Mouse (Mus musculus) layer of hippocampus, adult 18-20 months (tissue): ENCODE data around the gene Cyp4f17. TPM values are rescaled to one million over a fixed set of nuclear protein-coding genes. Genes with fewer than 3 reads are reported as not detected.
"Not testable (repeated sequence)": the region's sequence is repeated elsewhere in the genome, so short reads cannot be mapped to it uniquely, and the experiment has no call there.

Experiments used
- DNase-seq, 2 experiments: peaks; one replicate each; pipeline ENCODE4 v3.0.0; 2022; ENCODE audit warnings: low spot score in 2 of 2
- long read RNA-seq: library from polyadenylated mRNA; stranded (forward); transcript quantifications from one replicate; pipeline ENCODE4 v2.0.0, GENCODE M21; 2021
- total RNA-seq, 2 experiments: library from RNA; stranded (reverse); gene quantifications; 2 replicates each; pipeline ENCODE4 v1.2.3; 2021

Cyp4f17 gene
- total RNA-seq, result 1 to 10 TPM; 2.7 to 4.4 TPM
- long read RNA-seq, partial matches to known transcripts, result 1 of 2 reads
- long read RNA-seq, other reads (novel, unspliced or antisense), result 0 of 2 reads

GRCm38 (mm10) chr17:32505851-32506728 lies at the start of gene Cyp4f17:
Cyp4f17 (plus strand) TSS chr17:32506050.
- peak in 1 of 2 experiments; percentile 13 for DNase-seq

DNA sequence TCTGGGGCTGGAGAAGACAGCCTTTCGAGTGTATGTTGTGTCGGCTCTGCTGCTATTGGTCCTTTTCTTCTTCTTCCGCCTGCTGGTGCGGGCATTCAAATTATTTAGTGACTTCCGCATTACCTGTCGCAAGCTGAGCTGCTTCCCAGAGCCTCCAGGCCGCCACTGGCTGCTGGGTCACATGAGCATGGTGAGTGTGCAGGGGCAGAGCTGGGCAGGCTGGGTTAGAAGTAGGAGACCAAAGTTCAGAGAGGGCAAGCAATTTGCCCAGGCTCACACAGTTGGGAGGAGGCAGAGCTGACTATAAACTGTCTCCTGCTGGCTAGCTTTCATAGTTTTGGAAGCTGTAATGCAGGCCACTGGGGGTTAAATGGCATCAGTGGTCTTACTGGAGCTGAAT lies 37.4 kb upstream of the Cyp4f17 start:
- DNase-seq, result no peak

DNA sequence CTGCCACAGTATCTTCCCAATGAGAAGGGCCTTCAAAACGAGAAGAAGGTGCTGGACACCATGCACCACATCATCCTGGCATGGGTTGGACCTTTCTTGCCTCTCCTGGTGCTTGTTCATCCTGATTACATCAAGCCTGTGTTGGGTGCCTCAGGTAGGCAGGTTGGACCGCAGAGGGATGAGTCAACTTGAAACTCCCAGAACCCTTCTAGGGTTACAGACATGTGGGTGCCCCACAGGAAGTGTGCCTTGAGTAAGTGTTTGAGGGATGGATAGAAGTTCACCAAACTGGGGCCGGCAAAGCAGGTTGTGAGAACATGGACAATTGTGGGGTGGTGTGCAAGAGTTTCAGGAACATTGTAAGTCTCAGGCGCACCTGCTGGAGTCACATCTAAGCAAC lies 35.1 kb upstream of the Cyp4f17 start:
- no peak for DNase-seq

GRCm38 (mm10) chr17:32472176-32472575 lies 33.7 kb upstream of the Cyp4f17 start:
- peak; percentile 9 to 41 for DNase-seq

- no peak for DNase-seq
These were observed 30.8 kb upstream of the Cyp4f17 start for GRCm38 (mm10) chr17:32474954-32475560.

DNA sequence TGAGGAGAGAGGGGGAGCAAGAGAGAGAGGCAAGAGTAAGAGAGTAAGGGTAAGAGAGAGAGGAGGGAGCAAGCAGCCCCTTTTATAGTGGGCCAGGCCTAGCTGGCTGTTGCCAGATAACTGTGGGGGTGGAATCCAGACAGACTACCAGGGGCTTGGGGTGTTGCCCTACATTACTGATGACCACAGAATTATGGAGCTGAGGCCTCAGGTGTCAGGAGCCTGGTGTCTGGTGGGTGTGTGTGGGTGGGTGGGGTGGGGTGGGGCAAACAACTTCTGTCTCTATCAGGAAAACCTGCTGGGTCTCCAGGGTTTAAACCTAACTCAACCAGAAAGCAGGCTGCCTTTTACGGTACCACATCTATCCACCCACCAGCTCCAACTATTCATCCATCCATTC lies 28.6 kb upstream of the Cyp4f17 start:
- no peak for DNase-seq

DNA sequence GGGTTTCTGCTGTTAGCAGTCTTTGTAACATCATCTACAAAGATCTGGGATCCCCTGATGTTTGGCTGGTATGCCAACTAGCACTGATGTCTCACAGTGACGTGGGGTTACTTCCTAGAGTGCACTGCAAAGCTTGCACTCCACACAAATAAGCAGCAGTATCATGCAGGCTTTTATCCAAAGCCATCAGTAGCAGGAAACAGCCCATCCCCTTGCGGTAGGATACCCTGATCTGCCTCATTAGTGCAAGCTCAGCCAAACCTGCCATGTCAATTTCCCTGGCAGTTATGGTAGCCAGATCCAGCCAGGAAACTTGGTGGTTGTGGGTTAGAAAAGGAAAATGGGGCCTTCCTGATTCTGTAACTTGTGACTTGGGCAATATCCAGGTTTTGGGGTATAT lies 27.1 kb upstream of the Cyp4f17 start:
- DNase-seq, result no peak

- no peak for DNase-seq
These were observed 26.0 kb upstream of the Cyp4f17 start for GRCm38 (mm10) chr17:32479554-32480506.

- DNase-seq, result no peak
These were observed 24.1 kb upstream of the Cyp4f17 start for GRCm38 (mm10) chr17:32481766-32482165.

DNA sequence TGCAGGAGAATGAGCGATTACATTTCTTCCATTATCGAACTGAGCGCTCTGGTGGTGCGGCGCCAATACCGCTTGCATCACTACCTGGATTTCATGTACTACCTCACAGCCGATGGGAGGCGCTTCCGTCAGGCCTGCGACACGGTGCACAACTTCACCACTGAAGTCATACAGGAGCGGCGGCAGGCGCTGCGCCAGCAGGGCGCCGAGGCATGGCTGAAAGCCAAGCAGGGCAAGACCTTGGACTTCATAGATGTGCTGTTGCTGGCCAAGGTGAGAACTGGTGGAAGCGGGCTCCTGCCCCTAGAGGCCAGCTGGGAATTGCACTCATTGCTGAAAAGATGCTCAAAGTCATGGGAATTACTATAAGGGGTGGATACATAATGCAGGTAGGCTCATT lies 22.6 kb upstream of the Cyp4f17 start:
- DNase-seq, result peak; percentile 39 to 63

DNA sequence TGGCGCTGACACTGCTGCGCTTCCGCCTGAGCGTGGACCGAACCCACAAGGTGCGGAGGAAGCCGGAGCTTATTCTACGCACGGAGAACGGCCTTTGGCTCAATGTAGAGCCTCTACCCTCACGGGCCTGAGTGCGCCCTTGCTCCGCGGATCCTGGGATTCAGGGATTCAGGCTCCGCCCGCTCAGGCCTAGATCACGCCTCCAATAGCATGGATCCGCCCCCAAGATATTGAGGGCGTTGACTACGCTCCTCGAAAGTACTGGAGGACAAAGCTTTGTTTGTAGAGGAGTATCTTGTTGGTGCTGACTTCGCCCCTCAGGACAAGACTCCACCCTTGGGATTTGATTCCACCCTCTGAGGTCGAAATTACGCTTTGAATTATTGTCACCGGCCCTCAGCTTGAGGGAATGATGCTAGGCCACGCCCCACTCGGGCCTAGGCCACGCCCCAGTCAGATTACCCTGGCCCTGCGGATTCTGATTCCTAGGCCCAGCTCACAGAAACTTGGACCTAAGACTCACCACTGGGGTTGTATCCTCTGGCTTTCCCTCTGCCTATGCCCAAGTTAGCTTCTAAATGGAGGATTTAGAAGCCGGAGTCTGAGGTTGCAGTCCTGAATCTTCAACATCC lies 13.4 kb upstream of the Cyp4f17 start:
- peak in 1 of 2 experiments; percentile 16 for DNase-seq

DNA sequence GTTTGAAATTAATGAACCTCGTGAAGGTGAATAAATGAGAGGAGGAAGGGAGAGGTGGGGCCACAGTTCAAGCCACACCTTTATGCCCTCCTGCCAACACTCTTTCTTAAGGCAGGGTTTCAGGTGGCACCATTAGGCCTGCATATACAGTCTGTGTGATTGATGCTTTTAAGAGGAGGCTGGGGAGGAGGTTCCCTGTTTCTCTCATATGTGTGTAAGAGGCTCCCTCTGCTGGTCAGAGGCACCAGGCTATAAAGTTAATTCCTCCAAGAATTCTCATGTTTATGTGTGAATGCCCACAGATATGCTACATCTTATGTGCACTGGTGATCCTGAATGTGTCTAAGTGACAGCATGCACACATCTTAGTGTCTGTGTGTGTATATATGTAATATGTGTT lies 11.2 kb upstream of the Cyp4f17 start:
- peak; percentile 64 to 86 for DNase-seq

DNA sequence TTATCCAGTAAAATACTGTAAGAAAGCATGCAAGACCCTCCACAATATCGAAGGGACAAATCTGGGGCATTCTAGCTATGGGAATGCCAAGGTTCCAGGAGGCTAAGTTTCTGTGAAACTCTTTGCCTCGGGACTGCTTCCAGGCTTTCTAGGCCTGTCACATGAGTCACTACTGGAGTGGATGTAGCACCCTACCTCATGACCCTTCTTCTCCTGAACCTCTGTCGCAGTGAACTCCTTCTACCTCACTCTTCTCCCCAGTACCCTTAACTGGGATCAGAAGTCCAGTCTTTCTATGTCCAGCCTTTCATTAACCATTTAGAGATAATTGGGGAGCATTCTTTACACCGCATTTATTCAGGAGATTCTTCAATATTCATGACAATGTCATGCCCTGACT lies 5.3 kb upstream of the Cyp4f17 start:
- DNase-seq, result not testable (repeated sequence)

GRCm38 (mm10) chr17:32501051-32501450 lies 4.8 kb upstream of the Cyp4f17 start:
- no peak for DNase-seq

DNA sequence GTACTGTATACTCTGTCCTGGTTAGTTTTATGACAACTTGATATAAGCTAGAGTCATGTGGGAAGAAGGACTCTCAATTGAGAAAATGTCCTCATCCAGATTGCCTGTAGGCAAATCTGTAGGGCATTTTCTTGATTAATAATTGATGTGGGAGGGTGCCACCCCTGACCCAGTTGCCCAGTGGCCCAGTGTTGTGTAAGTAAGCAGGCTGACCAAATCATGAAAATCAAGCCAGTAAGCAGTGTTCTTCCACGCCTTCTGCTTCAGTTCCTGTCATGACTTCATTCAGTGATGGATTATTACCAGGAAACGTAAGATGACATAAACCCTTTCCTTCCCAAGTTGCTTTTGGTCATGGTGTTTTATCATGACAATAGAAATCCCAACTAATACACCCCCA lies 2.7 kb upstream of the Cyp4f17 start:
- no peak for DNase-seq

GRCm38 (mm10) chr17:32506729-32507245 lies 937 bp downstream of the Cyp4f17 start:
- DNase-seq, result no peak

DNA sequence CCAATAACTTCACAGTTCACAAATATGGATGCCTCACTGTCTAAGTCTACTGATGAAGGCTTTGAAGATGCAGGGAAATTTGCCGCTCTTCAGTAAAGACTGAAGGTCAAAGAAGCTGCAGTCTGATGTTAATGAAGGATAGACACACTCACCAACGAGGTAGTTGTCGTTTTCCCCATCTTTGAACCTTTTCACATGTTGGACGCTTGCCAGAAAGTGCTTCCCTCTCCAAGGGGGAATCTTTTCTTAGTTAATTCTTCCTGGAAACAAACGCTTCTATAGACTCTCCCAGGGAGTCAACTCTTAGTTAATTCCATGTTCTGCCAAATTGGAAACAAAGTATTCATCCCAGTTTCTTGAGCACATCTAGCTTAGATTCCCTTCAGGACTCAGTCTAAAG lies 10.3 kb downstream of the Cyp4f17 start:
- DNase-seq, result no peak

DNA sequence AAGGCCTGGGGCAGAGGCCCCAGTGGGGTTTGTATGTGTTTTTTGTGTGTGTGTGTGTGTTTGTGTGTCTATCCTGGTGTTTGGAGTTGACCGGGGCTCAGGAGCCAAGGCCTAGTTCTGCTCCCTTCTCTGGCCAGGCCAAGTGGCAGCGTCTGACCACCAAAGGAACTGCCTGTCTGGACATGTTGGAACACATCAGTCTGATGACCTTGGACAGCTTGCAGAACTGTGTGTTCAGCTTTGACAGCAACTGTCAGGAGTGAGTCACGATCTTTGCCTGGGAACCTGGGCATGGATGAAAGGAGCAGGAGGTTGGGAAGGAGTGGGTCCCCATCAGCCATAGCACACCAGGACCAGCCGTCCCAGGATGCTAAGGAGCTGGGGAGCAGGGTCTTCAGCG lies 16.1 kb downstream of the Cyp4f17 start:
- DNase-seq, result no peak

DNA sequence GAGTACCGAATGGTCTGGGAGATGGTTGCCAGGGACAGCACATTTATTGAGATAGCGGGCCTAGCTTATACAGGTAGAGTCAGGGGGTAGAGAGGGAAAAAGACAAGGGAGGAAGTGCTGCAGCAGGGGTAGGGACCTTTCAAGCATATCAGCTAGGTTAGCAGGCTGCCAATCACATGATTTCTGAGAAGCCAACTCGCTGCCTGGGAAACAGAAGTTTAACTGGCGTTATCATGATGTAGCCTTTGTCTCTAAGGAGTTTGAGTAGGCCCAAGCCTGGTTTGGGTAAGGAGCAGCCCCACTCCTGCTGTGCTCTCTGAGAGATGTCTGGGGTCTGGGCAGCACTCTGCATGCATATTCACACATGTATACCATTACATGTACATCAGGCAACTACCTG lies 16.5 kb downstream of the Cyp4f17 start:
- no peak for DNase-seq

DNA sequence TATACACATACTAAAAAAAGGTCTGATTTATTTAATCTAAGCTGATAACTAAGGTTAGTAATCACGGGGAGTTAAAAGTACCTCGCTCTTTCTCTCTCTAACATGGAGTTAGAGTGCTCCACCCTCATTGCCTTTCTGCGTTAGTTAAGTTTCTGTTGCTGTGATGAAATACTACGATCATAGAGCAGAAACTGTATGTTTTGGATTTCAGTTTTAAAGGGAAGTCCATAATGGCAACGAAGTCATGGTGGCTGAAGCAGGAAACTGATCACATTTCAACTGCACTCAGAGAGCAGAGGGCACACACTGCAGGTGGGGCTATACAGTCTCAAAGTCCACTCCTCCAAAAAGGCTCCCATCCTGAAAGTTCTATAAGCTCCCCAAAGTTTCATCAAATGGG lies 17.0 kb downstream of the Cyp4f17 start:
- DNase-seq, result no peak

DNA sequence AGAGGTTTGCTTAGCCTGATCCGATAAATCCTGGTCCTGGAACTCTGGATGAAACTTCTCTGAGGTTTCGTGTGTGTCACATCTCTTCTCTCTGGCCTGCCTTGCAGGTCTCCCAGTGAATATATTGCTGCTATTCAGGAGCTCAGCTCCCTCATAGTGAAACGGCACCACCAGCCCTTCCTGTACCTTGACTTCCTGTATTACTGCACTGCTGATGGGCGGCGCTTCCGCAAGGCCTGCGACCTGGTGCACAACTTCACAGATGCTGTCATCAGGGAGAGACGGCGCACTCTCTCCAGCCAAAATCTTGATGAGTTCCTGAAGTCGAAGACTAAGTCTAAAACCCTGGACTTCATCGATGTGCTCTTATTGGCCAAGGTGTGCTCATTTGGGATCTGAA lies 18.0 kb downstream of the Cyp4f17 start:
- DNase-seq, result no peak
